Mouse (Mus musculus) T-helper 17 cell (primary cell): ENCODE data around the gene Grm5.

ENCODE experiments used
- in situ Hi-C, 2 experiments: fragments of 300-600 bp; cut with MboI, MseI; formaldehyde crosslinking; loops; 1 replicate in 1 of 2; 2 replicates in 1 of 2; pipeline ENCODE4 v1.15.1; 2025; ENCODE audit warnings: high pct_unique_total_duplicates in 2 of 2

Gene Grm5

GRCm38 (mm10) chr7:87583868-87584267, at the start of gene Grm5:
Gene Grm5 (plus strand): TSS chr7:87584168.
- in situ Hi-C loops: no loop called here

- in situ Hi-C loops: no loop called here
These were observed 44.9 kb upstream of the Grm5 start for GRCm38 (mm10) chr7:87539031-87539430.

- in situ Hi-C loops: loop anchor here in 1 of 2 experiments (10.0 kb wide), 1 partner anchor 620 kb away; no protein-coding TSS in a partner anchor
These were observed 18.7 kb upstream of the Grm5 start for GRCm38 (mm10) chr7:87565300-87565699.

- in situ Hi-C loops: loop anchor here in 1 of 2 experiments (10.0 kb wide), 1 partner anchor 622 kb away; no protein-coding TSS in a partner anchor
These were observed 17.5 kb upstream of the Grm5 start for GRCm38 (mm10) chr7:87566476-87566875.

GRCm38 (mm10) chr7:87584281-87584701, 323 bp downstream of the Grm5 start:
- in situ Hi-C loops: no loop called here

- in situ Hi-C loops: no loop called here
These were observed 2.4 kb downstream of the Grm5 start for GRCm38 (mm10) chr7:87586271-87586937.

GRCm38 (mm10) chr7:87587976-87588375, 4.0 kb downstream of the Grm5 start:
- in situ Hi-C loops: no loop called here

- in situ Hi-C loops: loop anchor here in 1 of 2 experiments (10.0 kb wide), 1 partner anchor 959 kb away; no protein-coding TSS in a partner anchor
These were observed 42.3 kb downstream of the Grm5 start for GRCm38 (mm10) chr7:87626251-87626650.

GRCm38 (mm10) chr7:87635530-87635929, 51.6 kb downstream of the Grm5 start:
- in situ Hi-C loops: no loop called here

- in situ Hi-C loops: no loop called here
These were observed 66.6 kb downstream of the Grm5 start for GRCm38 (mm10) chr7:87650610-87651009.

- in situ Hi-C loops: no loop called here
These were observed 77.8 kb downstream of the Grm5 start for GRCm38 (mm10) chr7:87661794-87662193.

- in situ Hi-C loops: no loop called here
These were observed 80.1 kb downstream of the Grm5 start for GRCm38 (mm10) chr7:87664041-87664440.

GRCm38 (mm10) chr7:87716393-87716792, 132.4 kb downstream of the Grm5 start:
- in situ Hi-C loops: loop anchor here in 1 of 2 experiments (10.0 kb wide), 1 partner anchor 862 kb away; no protein-coding TSS in a partner anchor

GRCm38 (mm10) chr7:87718631-87719030, 134.7 kb downstream of the Grm5 start:
- in situ Hi-C loops: loop anchor here in 1 of 2 experiments (10.0 kb wide), 1 partner anchor 864 kb away; no protein-coding TSS in a partner anchor

- in situ Hi-C loops: no loop called here
These were observed 150.5 kb downstream of the Grm5 start for GRCm38 (mm10) chr7:87734511-87734910.

- in situ Hi-C loops: no loop called here
These were observed 178.0 kb downstream of the Grm5 start for GRCm38 (mm10) chr7:87761945-87762344.

GRCm38 (mm10) chr7:87762376-87762775, 178.4 kb downstream of the Grm5 start:
- in situ Hi-C loops: no loop called here

- in situ Hi-C loops: no loop called here
These were observed 203.6 kb downstream of the Grm5 start for GRCm38 (mm10) chr7:87787560-87787959.

GRCm38 (mm10) chr7:87788963-87789362, 205.0 kb downstream of the Grm5 start:
- in situ Hi-C loops: no loop called here

GRCm38 (mm10) chr7:87793896-87794295, 209.9 kb downstream of the Grm5 start:
- in situ Hi-C loops: no loop called here

- in situ Hi-C loops: loop anchor here in 1 of 2 experiments (10.0 kb wide), 1 partner anchor 1450 kb away; no protein-coding TSS in a partner anchor
These were observed 240.9 kb downstream of the Grm5 start for GRCm38 (mm10) chr7:87824898-87825297.

GRCm38 (mm10) chr7:87834669-87835068, 250.7 kb downstream of the Grm5 start:
- in situ Hi-C loops: no loop called here

GRCm38 (mm10) chr7:87838579-87838978, 254.6 kb downstream of the Grm5 start:
- in situ Hi-C loops: no loop called here
